Mouse (Mus musculus) adrenal gland, postnatal 25 days (tissue): Measurements from ENCODE around the gene Serpine1. TPM values are rescaled to one million over a fixed set of nuclear protein-coding genes. Genes with fewer than 3 reads are reported as not detected.

Experiments
- DNase-seq: peaks from one replicate; pipeline ENCODE4 v3.0.0; 2021; ENCODE audit warnings: mixed read lengths
- total RNA-seq: library from RNA; stranded (reverse); gene quantifications from 2 replicates; pipeline ENCODE4 v1.2.3, GENCODE M21; 2021

The Serpine1 gene
- total RNA-seq, 1 experiment from 2014 or later: 2.0 TPM

GRCm38 (mm10) chr5:137096037-137096436, 24.0 kb upstream of the Serpine1 start:
- peak; percentile 32 for DNase-seq

GRCm38 (mm10) chr5:137095135-137095534, 23.1 kb upstream of the Serpine1 start:
- DNase-seq: no peak

- no peak for DNase-seq
Measured at GRCm38 (mm10) chr5:137093720-137094119, 21.7 kb upstream of the Serpine1 start.

GRCm38 (mm10) chr5:137091560-137091959, 19.5 kb upstream of the Serpine1 start:
- no peak for DNase-seq

- DNase-seq: no peak
Measured at GRCm38 (mm10) chr5:137090870-137091269, 18.8 kb upstream of the Serpine1 start.

GRCm38 (mm10) chr5:137087410-137087809, 15.3 kb upstream of the Serpine1 start:
- DNase-seq: peak; percentile 70

- DNase-seq: no peak
Measured at GRCm38 (mm10) chr5:137085731-137086130, 13.7 kb upstream of the Serpine1 start.

- DNase-seq: no peak
Measured at GRCm38 (mm10) chr5:137085021-137085420, 13.0 kb upstream of the Serpine1 start.

- no peak for DNase-seq
Measured at GRCm38 (mm10) chr5:137083051-137083450, 11.0 kb upstream of the Serpine1 start.

GRCm38 (mm10) chr5:137079849-137080248, 7.8 kb upstream of the Serpine1 start:
- no peak for DNase-seq

- no peak for DNase-seq
Measured at GRCm38 (mm10) chr5:137078616-137079015, 6.5 kb upstream of the Serpine1 start.

GRCm38 (mm10) chr5:137078041-137078440, 6.0 kb upstream of the Serpine1 start:
- DNase-seq: no peak

GRCm38 (mm10) chr5:137077187-137077586, 5.1 kb upstream of the Serpine1 start:
- no peak for DNase-seq

- DNase-seq: no peak
Measured at GRCm38 (mm10) chr5:137076191-137076930, 4.3 kb upstream of the Serpine1 start.

- no peak for DNase-seq
Measured at GRCm38 (mm10) chr5:137075726-137076125, 3.7 kb upstream of the Serpine1 start.

- DNase-seq: no peak
Measured at GRCm38 (mm10) chr5:137074191-137074651, 2.2 kb upstream of the Serpine1 start.

GRCm38 (mm10) chr5:137073141-137073540, 1.1 kb upstream of the Serpine1 start:
- DNase-seq: no peak

GRCm38 (mm10) chr5:137070881-137071605, 1.0 kb downstream of the Serpine1 start:
- DNase-seq: no peak

GRCm38 (mm10) chr5:137068711-137069110, 3.4 kb downstream of the Serpine1 start:
- no peak for DNase-seq

- DNase-seq: no peak
Measured at GRCm38 (mm10) chr5:137065923-137066322, 6.1 kb downstream of the Serpine1 start.

GRCm38 (mm10) chr5:137065454-137065853, 6.6 kb downstream of the Serpine1 start:
- DNase-seq: no peak

- no peak for DNase-seq
Measured at GRCm38 (mm10) chr5:137062601-137063000, 9.5 kb downstream of the Serpine1 start.

- DNase-seq: peak; percentile 69
Measured at GRCm38 (mm10) chr5:137061809-137062481, 10.1 kb downstream of the Serpine1 start.
